Mouse (Mus musculus) forebrain, embryonic 14.5 days (tissue): ENCODE measurements at regions not wholly inside any gene's neighbourhood (a gene's known extent, or its start where the extent isn't known, plus 50 kb on each side); places are given as distances from the start of the nearest gene placed in this dataset.

ENCODE experiments used
- ATAC-seq: fragments of 200-750 bp; cut with Nextera tagmentation; 2 replicates; pipeline ENCODE4 v1.8.0; 2017; ENCODE audit warnings: mild to moderate bottlenecking, moderate library complexity
- DNase-seq: peaks from one replicate; pipeline ENCODE4 v3.0.0-alpha.2; 2015; ENCODE audit warnings: low spot score
- H3K27ac ChIP-seq: fragments of 300-500 bp; sonication (generic); 2 replicates; pipeline ENCODE4 v1.5.1; 2014; ENCODE audit warnings: low read depth, mild to moderate bottlenecking, control low read depth, low read length, moderate library complexity
- H3K27me3 ChIP-seq: fragments of 300-500 bp; sonication (generic); replicated peaks from 2 replicates; pipeline ENCODE4 v1.6.1; 2014; ENCODE audit warnings: low read length, control low read depth, mixed read lengths; ENCODE audit not compliant: control insufficient read depth, insufficient read depth
- H3K36me3 ChIP-seq: fragments of 300-500 bp; sonication (generic); 2 replicates; pipeline ENCODE4 v1.6.1; 2014; ENCODE audit warnings: low read length, control low read depth; ENCODE audit not compliant: control insufficient read depth, insufficient read depth
- H3K4me1 ChIP-seq: fragments of 300-500 bp; sonication (generic); 2 replicates; pipeline ENCODE4 v1.6.1; 2014; ENCODE audit warnings: antibody characterized with exemption, low read length, control low read depth; ENCODE audit not compliant: control insufficient read depth, insufficient read depth
- H3K4me2 ChIP-seq: fragments of 300-500 bp; sonication (generic); 2 replicates; pipeline ENCODE4 v1.6.1; 2014; ENCODE audit warnings: mild to moderate bottlenecking, control low read depth, low read length
- H3K4me3 ChIP-seq: fragments of 300-500 bp; sonication (generic); 2 replicates; pipeline ENCODE4 v1.5.1; 2014; ENCODE audit warnings: low read depth, low read length, control low read depth
- H3K9ac ChIP-seq: fragments of 300-500 bp; sonication (generic); 2 replicates; pipeline ENCODE4 v1.6.1; 2014; ENCODE audit warnings: mild to moderate bottlenecking, low read length, control low read depth, moderate library complexity
- H3K9me3 ChIP-seq: fragments of 300-500 bp; sonication (generic); replicated peaks from 2 replicates; pipeline ENCODE4 v1.6.1; 2016; ENCODE audit warnings: low read length, control low read depth, mixed read lengths; ENCODE audit not compliant: control insufficient read depth
- WGBS: fragments of 180-500 bp; shearing (Covaris S2); extraction: QIAGEN DNeasy Blood & Tissue Kit; methylation state at CpG from one replicate; pipeline ENCODE4 v1.1.7; 2014; 5-methylcytosine and 5-hydroxymethylcytosine counted together

DNA sequence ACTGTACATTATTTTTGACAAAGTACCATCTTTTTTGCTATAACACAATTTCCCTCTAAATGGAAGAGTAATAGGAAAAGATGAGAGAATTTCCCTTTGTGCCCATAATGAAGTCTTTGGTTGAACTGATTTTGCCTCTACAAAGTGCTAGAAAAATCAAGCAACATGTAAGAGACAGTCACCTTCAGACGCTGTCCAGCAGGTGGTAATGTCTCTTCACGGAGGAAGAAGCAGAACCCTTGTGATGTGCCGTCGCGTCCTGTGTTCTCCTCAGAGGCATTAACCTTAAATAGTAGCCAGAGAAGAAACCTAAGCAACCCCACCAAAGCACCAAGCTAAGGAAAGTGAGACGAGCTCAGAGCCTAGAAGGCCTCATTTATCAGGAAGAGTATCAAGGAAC is 275.7 kb downstream of the Gm45692 start:
- no peak for ATAC-seq
- no peak for DNase-seq
- WGBS, result 79% methylated on average over 6 of the region's 6 CpGs
- Histone ChIP-seq H3K4me2 (no peak overlapping the region), H3K9me3 (no peaks in the 10 kb centered on the region), H3K4me3 (no peak overlapping the region), H3K27me3 (no peaks in the 10 kb centered on the region), H3K4me1 (no peaks in the 10 kb centered on the region), H3K36me3 (no peaks in the 10 kb centered on the region), H3K27ac (no peak overlapping the region), H3K9ac (no peak overlapping the region)

- H3K4me1 ChIP-seq, result no peaks in the 10 kb centered on the region
- H3K36me3 ChIP-seq, result no peaks in the 10 kb centered on the region
- H3K4me2 ChIP-seq, result no peak overlapping the region
- no peak overlapping the region for H3K9ac ChIP-seq
- H3K27ac ChIP-seq, result no peak overlapping the region
- H3K4me3 ChIP-seq, result no peak overlapping the region
- H3K27me3 ChIP-seq, result no peaks in the 10 kb centered on the region
- H3K9me3 ChIP-seq, result no peaks in the 10 kb centered on the region
- DNase-seq, result peak; percentile 28
- ATAC-seq, result no peak
- WGBS, result 60% methylated on average over 6 of the region's 6 CpGs
Observed at GRCm38 (mm10) chr8:26420002-26420401, 300.7 kb downstream of the Gm45692 start.

DNA sequence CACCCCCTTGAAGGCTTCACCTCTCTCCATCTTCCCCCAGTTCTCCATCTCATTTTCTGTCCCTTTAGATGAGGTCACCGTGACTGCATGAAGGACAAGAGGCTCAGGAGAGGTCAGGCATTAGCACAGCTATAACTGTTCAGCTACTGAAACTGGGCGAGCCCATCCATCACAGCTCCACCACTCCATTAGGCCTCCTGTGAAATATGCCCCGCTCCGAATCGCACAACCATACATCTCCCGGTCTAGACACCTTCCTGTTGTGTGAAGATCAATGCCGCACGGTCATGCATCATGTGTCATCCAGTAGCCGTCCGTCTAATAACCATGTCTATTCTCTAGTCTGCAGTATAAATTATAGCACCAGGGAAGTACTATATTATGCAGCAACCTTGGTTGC is 301.2 kb downstream of the Gm45692 start:
- no peak overlapping the region for H3K4me3 ChIP-seq
- 92% methylated on average over 10 of the region's 10 CpGs for WGBS
- DNase-seq (no peak), ATAC-seq (no peak)
- no peaks in the 10 kb centered on the region for H3K4me1 ChIP-seq
- H3K36me3 ChIP-seq, result no peaks in the 10 kb centered on the region
- no peak overlapping the region for H3K27ac ChIP-seq
- H3K4me2 ChIP-seq, result no peak overlapping the region
- H3K27me3 ChIP-seq, result no peaks in the 10 kb centered on the region
- no peak overlapping the region for H3K9ac ChIP-seq
- no peaks in the 10 kb centered on the region for H3K9me3 ChIP-seq

GRCm38 (mm10) chr8:26427311-26427710 is 308.0 kb downstream of the Gm45692 start:
- H3K27me3 ChIP-seq, result no peaks in the 10 kb centered on the region
- ATAC-seq (no peak), DNase-seq (no peak)
- WGBS, result 93% methylated on average over 7 of the region's 7 CpGs
- H3K9ac ChIP-seq, result no peak overlapping the region
- H3K4me3 ChIP-seq, result no peak overlapping the region
- no peaks in the 10 kb centered on the region for H3K4me1 ChIP-seq
- H3K9me3 ChIP-seq, result no peaks in the 10 kb centered on the region
- H3K27ac ChIP-seq, result no peak overlapping the region
- no peak overlapping the region for H3K4me2 ChIP-seq
- H3K36me3 ChIP-seq, result no peaks in the 10 kb centered on the region

DNA sequence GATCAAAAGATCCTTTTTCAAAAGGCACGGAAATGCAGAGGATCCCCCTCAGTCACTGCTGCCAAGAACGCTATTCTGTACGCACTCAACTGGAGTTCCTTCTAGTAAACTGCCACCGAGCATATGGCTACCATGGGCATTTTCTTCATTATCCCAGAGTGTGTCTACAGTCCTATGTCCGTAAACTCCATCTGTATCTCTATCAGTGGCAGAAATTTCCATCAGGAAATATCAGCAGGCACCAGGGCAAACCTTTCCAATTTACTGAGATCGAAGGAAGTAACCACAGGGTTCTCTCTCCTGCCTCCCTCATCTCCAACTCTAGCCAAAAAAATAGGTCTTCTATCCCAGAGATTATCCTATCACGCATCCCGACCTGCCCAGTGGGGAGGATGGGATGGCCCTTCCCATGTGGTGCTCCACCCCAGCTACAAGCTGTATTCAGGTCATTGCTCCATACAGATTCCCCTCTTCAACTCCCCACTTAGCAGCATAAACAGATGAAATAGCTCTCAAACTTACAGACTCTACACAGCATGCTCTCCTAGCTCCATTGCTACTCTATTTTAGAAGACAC is 310.5 kb downstream of the Gm45692 start:
- WGBS, result 83% methylated on average over 8 of the region's 8 CpGs
- H3K27ac ChIP-seq, result no peak overlapping the region
- H3K4me2 ChIP-seq, result no peak overlapping the region
- H3K4me3 ChIP-seq, result no peak overlapping the region
- H3K4me1 ChIP-seq, result no peaks in the 10 kb centered on the region
- H3K9me3 ChIP-seq, result no peaks in the 10 kb centered on the region
- ATAC-seq (no peak), DNase-seq (no peak)
- no peaks in the 10 kb centered on the region for H3K36me3 ChIP-seq
- no peaks in the 10 kb centered on the region for H3K27me3 ChIP-seq
- no peak overlapping the region for H3K9ac ChIP-seq

DNA sequence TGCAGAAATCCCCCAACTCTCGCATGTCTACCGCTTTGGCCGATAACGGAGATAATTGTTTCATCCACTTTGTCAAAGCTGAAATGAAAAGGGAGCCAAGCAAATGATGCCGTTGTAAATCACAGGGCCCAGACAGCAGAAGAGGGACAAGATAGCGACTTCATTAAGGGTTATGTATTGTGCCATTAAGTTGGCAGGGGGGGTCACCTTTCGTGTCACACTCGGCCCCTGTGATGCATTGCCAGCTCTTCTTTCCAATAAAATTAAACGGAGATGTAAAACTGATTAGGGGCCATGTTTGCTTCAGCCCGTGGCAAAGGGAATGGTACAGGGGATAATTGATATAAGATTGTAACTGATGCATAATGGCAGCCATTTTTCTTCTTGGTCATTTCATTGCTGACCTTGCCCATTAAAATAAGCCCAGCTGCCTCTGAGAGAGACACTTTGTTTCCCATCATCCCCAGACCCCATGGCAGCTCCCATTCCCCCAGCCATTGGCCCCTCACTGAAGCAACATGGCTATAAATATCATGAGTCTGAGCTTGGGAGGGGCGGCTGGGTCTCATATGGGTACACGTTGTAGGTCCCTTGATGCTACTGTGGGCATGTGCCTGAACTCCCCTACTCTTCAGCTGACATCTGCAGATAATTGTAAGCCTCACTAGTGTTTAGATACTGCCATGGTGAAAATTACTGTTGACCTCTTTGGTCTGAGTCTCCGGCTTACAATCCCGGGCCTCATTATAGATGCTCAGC is 313.0 kb downstream of the Gm45692 start:
- DNase-seq, result no peak
- Histone ChIP-seq H3K4me1 (no peaks in the 10 kb centered on the region), H3K4me3 (no peak overlapping the region), H3K27ac (no peak overlapping the region), H3K9me3 (no peaks in the 10 kb centered on the region), H3K36me3 (no peaks in the 10 kb centered on the region), H3K9ac (no peak overlapping the region), H3K4me2 (no peak overlapping the region), H3K27me3 (no peaks in the 10 kb centered on the region)
- 90% methylated on average over 14 of the region's 14 CpGs for WGBS
- ATAC-seq, result no peak

GRCm38 (mm10) chr8:26436236-26436635 is 316.9 kb downstream of the Gm45692 start:
- Histone ChIP-seq H3K4me1 (no peaks in the 10 kb centered on the region), H3K4me3 (no peak overlapping the region), H3K4me2 (no peak overlapping the region), H3K9me3 (no peaks in the 10 kb centered on the region), H3K27ac (no peak overlapping the region), H3K27me3 (no peaks in the 10 kb centered on the region), H3K9ac (no peak overlapping the region), H3K36me3 (no peaks in the 10 kb centered on the region)
- DNase-seq, result no peak
- WGBS, result 84% methylated on average over 11 of the region's 11 CpGs
- no peak for ATAC-seq

DNA sequence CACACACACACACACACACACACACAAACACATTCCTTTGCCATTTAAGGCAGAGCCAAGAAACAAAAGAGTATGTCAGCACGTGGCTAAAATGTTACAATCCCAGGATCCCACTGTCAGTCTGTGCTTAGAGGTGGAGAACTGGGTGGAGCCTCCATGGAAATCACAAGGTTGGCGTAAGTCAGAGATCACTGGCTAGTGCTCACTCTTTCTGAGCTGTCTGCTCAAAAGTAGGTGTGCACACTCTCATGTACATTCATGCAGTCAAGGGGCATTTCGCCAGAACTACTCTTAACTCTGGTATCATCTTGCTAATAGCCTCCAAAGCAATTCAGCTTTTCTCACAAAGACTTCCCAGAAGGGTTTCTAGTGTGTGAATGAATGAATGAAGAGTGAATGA is 318.2 kb downstream of the Gm45692 start:
- Histone ChIP-seq H3K9me3 (no peaks in the 10 kb centered on the region), H3K9ac (no peak overlapping the region), H3K4me2 (no peak overlapping the region), H3K36me3 (no peaks in the 10 kb centered on the region), H3K4me3 (no peak overlapping the region), H3K27ac (no peak overlapping the region), H3K4me1 (no peaks in the 10 kb centered on the region), H3K27me3 (no peaks in the 10 kb centered on the region)
- DNase-seq (no peak), ATAC-seq (no peak)
- 77% methylated on average over 3 of the region's 3 CpGs for WGBS

DNA sequence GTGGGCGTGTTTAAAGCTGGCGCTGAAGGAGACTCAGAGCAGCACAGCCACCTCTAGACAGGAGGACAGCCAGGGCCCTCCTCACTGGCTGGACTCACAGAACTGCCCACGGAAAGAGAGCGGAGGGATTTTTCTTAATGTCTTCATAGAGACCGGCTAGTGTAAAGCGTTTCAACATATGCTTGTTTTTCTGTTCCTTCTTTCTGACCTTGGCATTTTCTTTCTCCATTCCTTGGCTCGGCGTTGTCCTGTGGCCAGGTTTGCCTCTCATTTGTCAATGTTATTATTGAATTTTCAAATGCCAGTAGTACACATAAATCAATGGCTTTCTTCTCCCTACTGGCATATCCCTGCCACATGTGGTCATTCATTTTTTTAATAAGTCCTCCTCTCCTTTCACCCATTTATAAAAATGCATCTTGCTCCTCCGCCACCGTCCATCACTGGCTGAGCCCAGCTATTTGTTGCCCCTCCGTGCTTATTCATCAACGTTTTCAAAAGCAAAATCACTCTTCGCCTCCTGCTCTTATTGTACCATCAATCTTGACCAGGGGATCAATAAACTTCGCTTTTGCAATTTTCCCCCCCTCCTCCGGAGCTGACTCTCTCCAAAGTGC is 319.0 kb downstream of the Gm45692 start:
- H3K4me3 ChIP-seq, result no peak overlapping the region
- H3K4me2 ChIP-seq, result peak overlapping the region; percentile 21; the same call in 1 of the 2 replicates

More for the DNA sequence above, 319.0 kb downstream of the Gm45692 start:
- WGBS, result 82% methylated on average over 15 of the region's 15 CpGs
- H3K9ac ChIP-seq, result no peak overlapping the region
- no peaks in the 10 kb centered on the region for H3K4me1 ChIP-seq
- DNase-seq (no peak), ATAC-seq (no peak)
- H3K9me3 ChIP-seq, result no peaks in the 10 kb centered on the region
- no peak overlapping the region for H3K27ac ChIP-seq
- no peaks in the 10 kb centered on the region for H3K36me3 ChIP-seq
- no peaks in the 10 kb centered on the region for H3K27me3 ChIP-seq
